Mouse (Mus musculus): Measurements from ENCODE around the gene Abhd12b.
A peak's percentile ranks its signal among the peaks of the same experiment; 100 is the strongest.

Gene Abhd12b

DNA sequence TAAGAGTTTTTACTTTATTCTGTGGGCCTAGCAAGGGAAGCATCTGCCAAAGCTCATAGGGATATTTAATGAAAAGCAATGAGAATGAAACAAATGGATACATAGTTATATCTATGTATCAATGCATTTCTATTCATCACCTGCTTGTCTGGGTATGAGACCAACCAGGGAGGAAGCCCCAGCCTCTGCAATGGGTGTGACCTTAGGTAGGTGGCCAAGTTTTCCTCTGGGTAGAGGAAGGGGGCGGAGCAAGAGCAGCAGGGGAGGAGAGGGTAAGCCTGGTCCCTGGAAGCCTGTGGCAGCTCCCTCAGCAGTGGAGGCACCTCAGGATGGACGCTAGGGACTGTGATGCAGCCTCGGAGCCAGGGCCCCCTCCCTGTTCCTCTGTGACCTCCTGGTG lies at the start of gene Abhd12b:
Gene Abhd12b, plus strand, starts transcription at position 301 of the 400 bp plus-strand sequence.
- DNase-seq, result no peak

- DNase-seq, result no peak
Measured at GRCm38 (mm10) chr12:70104199-70104598, 49.7 kb upstream of the Abhd12b start.

GRCm38 (mm10) chr12:70104776-70105420 lies 49.0 kb upstream of the Abhd12b start:
- DNase-seq, result peak; percentile 30 to 44

GRCm38 (mm10) chr12:70105885-70106284 lies 48.1 kb upstream of the Abhd12b start:
- DNase-seq, result no peak

GRCm38 (mm10) chr12:70106508-70106907 lies 47.4 kb upstream of the Abhd12b start:
- DNase-seq, result no peak

GRCm38 (mm10) chr12:70108104-70108503 lies 45.8 kb upstream of the Abhd12b start:
- DNase-seq, result no peak

GRCm38 (mm10) chr12:70109921-70110320 lies 44.0 kb upstream of the Abhd12b start:
- DNase-seq, result no peak

DNA sequence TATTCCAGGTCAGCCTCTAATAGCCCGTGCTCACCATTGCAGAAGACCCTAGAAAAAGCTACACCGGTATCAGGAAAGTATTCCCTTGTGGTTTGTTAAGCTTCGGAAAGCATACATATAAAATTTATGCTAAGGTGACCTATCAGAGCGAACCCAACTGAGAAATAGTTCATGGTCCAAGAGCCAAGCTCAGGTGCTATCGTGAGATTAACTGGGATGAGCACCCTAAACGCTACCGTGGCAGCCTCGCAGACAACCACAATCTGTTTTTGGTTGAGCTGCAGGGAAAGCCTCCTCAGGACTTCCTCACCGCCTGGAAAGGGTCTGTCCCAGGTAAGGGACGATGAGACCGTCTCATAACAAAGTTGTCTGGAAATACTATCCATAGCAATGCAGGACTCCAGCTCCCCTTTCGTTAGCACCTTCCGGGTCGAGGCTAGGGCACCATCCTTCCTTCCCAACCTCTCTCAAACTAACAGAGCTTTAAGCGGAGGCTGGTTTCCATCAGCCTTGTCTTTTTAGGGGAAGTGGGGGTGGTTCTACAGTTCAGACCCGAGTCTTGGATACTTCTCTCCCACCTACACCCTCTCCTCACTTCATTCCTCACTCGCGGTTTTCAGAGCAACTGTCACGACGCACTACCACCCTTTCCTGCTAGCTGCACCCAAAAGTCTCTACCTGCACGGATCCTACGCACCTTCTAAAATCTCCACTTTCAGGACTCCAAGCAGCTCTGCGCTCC lies 43.4 kb upstream of the Abhd12b start:
- no peak for DNase-seq

DNA sequence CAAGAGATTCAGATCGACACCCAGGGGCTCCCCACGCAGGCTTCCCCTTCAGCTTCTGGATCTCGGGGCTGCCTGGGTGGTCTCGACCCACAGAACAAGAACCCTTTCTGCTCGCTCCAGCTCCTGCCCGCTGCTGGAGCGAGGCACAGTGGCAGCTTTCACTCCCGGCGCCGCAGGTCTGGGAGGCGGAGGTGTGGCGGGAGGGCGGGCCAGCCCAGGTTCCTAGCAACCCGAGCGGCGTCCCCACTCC lies 42.9 kb upstream of the Abhd12b start:
- DNase-seq, result no peak

DNA sequence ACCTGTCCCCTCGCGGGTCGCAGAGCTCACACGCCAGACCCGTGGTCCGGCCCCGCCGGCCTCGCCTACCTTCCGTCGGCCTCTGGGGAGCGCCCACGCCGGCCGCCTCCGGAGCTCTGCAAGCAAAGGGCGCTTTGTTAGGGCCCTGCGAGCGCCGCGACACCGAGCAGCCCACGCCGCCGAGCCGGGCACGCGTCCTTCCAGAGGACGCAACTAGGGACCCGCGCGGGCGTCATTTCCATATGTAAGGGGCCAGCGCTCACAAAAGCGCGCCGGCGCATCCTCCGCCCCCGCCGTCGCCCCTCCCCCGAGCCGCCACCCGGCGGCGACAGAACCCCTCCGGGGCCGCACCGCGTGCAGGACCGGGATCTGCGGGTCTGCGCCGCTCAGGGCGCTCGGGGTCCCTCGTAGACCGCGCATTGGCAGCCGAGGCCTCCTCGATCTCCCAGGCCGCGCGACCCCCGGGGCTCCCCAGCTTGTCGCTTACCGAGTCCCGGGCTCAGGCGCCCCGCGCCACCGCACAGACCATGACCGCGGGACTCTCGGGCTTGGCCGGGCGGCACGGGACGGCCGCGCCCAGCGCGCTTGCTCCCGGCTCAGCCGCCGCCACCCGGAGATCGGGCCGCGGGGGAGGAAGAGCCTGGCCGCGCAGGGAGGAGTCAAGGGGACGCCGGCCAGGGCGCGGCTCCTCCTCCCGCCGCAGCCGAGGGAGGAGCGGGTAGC lies 42.4 kb upstream of the Abhd12b start:
- DNase-seq, result peak; percentile 72 to 79

DNA sequence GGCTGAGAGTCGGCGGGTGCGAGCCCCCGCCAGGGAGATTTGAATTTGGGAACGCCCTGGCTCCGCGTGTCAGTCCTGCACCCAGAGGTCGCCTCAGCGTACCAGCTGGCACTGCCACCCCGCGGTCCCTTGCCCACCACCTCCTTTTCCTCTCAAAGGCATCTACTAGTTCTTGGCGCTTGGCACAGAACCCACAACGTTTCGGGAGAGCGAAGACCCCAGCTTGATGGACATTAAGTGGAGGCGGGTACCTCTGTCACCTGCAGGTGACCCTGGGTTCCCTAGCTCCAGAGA lies 41.9 kb upstream of the Abhd12b start:
- no peak for DNase-seq

GRCm38 (mm10) chr12:70113351-70113750 lies 40.6 kb upstream of the Abhd12b start, which contains the start of gene Nin:
TSS of gene Nin (minus strand) at chr12:70113717.
- DNase-seq, result no peak

DNA sequence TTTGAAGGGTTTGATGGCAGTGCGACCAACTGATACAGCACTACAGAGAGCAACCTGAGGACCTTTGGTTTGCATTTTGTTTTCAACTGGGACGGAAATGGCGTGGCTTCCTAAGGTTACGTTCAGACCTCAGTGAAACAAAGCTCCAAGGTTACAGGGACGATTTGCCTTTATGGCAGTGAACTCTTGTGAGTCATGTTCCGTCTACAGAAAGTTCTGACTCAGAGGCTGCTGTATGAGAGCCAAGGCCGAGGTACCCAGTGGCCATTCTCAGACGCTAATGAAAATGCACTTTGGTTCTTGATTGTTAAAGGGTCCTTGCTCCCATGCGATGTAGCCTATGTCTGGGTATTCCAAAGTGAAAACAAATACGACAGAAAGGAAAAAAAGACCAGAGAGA lies 36.8 kb upstream of the Abhd12b start:
- DNase-seq, result no peak

DNA sequence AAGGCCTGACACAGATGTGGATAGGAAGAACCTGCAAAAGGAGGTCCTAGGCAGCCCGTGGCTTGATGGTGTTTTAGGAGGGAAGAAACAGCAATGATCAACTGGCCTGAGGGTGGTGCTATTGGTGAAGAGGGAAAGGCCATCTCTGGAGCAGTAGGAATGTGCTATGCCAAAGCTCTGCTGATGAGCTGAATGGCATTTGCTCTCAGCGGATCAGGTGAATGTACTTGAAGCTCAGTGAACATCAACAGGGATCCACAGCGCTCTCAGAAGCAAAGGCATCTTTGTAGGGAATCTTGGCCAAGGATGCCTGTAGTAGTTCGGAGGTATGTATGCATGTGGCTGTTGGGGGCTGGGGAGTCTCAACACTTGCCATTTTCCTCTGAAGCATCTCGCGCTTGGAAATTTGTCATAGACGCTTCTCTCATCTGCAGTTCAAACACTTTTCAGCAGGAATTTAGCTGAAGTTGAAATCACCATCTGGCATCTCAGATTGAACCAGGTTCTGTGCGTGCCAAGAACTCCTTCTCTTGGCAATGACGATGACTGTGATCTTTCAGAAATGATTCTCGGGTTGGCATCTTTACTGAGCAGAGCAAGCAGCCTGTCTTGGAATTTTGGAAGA lies 35.1 kb upstream of the Abhd12b start:
- DNase-seq, result no peak

DNA sequence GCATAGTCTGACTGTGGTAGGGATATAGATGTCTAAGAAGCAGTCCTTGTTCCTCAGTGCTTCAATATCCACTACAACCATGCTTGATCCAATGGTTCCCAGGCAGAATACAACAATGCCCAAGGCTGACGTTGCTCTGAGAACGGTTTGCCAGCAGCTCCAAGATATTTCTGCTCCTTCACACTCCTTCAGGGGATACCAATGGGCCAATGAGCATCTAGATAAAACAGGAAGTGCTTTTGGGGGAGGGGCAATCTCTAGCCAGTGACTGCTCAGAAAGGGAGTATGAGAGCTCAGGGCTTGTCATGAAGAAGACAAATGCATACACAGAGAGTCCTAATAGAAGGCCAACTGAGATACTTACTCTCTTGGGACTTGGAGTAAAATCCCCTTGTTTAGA lies 34.4 kb upstream of the Abhd12b start:
- DNase-seq, result no peak

- no peak for DNase-seq
Measured at GRCm38 (mm10) chr12:70126626-70127025, 27.3 kb upstream of the Abhd12b start.

DNA sequence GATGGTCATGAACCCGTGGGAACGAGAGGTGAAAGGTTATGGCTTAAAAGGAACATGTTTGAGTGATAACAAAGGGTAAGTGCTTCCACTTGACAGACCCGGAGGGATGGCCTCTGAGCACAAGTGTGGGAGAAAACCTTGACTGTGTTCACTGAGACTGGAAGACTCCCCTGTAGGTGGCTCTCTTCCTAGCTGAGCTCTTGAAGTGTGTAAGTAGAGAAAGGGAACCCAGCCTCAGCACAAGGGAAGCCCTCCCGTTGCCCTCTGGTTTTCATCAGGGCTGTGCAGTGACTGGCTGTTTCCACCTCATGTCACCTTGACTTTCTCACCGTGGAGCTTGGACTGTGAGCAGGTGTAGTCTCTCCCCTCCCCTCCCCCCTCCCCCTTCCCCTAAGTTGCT lies 24.8 kb upstream of the Abhd12b start:
- DNase-seq, result peak; percentile 40 to 51

DNA sequence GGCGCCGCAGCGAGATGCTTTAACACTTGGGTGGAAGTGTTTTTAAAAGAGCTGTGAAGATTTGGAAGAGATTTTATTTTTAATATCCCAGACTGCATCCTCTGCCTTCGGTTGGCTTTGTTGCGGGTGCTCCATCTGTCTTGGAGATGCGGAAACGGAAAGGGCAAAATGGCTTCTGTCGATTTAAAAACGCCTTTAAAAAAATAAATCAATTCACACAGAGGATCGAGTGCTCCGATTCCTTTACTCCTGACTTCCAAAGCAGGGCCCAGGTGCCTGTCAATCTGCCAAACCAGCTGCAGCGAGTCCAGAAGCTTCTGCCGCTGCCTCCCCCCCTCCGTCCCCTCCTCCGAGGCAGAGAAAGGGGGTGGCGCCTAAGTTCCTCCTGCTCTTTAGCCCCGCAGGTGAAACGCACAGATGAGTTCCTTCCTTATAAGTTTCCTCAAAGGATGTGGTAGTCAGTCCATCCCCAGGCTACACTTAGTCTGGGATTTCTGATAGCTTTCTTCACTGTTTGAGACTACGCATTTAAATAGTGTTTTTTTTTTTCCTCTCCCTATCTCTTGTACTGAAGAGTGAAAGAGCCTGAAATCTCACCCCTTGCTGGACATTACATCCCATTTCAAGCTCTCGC lies 22.8 kb upstream of the Abhd12b start:
- peak; percentile 47 to 62 for DNase-seq

DNA sequence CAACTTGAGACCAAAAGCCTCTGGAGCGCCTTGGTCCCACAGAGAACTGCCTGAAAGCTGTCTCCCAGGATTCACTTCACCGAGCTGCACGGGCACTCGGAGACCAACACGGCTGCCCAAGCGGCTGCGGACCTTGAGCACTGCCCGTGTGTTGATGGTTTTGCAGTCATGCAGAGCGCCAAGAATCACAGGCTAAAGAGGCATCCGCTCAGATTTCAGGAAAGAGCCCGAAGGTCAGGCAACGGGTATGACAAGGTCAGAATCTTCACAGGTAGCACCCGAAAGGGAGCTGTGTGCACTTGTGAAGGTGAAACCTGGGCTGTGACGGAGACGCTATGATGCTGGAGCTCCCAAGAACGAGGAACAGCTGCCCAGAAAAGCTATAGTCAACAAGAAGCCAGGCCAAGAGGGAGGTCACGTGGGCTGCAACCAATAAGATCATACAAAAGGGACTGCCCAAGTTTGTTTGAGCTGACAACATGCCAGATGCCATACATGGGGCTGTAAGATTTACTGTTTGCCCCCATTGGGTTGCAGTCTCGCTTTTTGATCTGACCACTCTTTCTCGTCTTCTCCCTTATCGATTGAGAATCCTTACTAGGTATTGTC lies 19.2 kb upstream of the Abhd12b start:
- DNase-seq, result no peak

DNA sequence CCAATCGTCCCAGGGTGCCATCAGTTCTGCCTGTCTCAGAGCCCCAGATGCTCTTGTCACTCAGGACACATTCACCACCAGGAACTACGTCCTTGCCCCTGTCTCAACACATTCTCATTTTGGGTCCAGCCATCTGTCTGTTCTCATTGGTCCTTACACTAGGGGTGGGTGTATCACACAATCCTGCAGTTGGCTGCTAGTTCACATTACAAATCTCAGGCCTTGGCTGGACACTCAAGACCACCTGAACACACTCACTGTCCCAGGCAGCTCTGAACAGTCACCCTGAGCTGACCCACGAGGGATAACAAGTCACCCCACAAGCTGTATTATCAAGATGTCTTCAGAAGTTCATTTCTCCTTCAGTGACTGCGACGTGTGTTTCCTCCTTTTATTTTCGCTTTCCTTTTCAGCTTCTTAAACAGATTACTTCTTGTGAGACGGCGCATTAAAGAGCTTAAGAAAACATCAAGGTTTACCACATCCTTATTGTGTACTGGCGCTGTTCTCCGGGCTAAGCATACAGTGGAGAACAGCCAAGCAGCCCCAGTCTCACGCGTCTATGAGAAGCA lies 17.7 kb upstream of the Abhd12b start:
- DNase-seq, result peak; percentile 59 to 63

- DNase-seq, result no peak
Measured at GRCm38 (mm10) chr12:70137095-70137494, 16.8 kb upstream of the Abhd12b start.

DNA sequence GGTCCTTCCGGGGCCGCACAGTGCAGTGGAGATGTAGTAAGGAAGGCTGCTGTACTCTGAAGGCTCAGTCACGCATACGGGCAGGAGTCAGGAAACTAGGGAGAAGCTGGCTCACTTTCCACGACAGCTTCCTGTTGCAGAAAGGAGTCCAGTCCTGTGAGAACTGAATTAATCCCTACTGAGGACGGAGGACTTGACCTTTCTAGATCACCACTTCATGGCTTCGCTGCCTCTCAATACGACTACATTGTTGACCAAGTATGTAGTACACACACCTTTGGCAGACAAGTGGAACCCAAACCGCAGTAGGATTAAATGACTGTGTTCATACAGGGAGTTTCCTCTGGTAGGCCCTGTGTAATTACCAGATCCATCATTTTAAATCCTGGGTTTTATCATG lies 16.3 kb upstream of the Abhd12b start:
- no peak for DNase-seq

GRCm38 (mm10) chr12:70139871-70140270 lies 14.1 kb upstream of the Abhd12b start:
- DNase-seq, result no peak

Data from thymus, postnatal 36 days (tissue).